Mouse (Mus musculus) ES-E14 (cell line): ENCODE data around the gene Prune1.

Experiments
- CHD2 ChIP-seq: IDR thresholded peaks from 2 replicates; pipeline ENCODE4 v1.6.1; 2014; ENCODE audit warnings: mild to moderate bottlenecking, low read depth, low read length, inconsistent platforms
- MAFK ChIP-seq: IDR thresholded peaks from 2 replicates; pipeline ENCODE4 v1.6.1; 2014; ENCODE audit warnings: mild to moderate bottlenecking, low read depth, low read length, inconsistent platforms; ENCODE audit not compliant: insufficient read depth

DNA sequence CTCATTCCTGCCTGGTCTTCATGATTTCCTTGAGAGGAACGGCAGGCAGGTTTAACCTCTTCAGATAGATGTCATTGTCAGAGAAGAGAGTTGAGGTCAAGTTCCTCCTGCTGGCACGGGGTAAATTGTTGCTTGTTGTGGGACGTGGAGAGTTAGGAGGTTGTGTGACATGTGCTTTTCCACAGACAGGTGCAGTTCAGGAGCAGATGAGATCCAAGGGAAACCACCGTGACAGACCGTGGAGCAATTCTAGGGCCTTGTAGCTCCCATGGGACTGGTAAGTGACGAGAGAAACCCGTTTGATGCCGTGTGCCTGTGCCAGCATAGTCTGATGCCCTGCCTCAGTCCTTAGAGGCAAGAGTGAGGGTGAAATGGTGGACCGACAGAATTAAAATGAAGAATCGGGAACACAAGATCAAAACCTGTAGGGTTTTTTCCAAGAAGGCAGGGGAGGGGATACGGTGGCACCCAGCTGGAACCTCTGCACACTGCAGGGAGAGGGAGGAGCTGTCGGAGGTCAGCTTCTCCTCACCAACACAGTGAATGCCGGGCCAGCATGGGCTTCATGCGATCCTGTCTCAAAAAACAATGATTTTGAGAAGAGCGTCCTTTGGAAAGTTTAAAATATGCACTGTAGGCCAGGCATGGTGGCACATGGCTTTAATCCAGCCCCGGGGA is 48.4 kb downstream of the Prune1 start:
- no peak for TF ChIP-seq MAFK
- TF ChIP-seq CHD2: no peak
